Mouse (Mus musculus) cerebellum, adult 8-10 months (tissue): ENCODE data around the gene Borcs5.
"Not testable (repeated sequence)": the region's sequence is repeated elsewhere in the genome, so short reads cannot be mapped to it uniquely, and the experiment has no call there.

Experiments
- DNase-seq: peaks from one replicate; pipeline ENCODE4 v3.0.0; 2022

The Borcs5 gene

DNA sequence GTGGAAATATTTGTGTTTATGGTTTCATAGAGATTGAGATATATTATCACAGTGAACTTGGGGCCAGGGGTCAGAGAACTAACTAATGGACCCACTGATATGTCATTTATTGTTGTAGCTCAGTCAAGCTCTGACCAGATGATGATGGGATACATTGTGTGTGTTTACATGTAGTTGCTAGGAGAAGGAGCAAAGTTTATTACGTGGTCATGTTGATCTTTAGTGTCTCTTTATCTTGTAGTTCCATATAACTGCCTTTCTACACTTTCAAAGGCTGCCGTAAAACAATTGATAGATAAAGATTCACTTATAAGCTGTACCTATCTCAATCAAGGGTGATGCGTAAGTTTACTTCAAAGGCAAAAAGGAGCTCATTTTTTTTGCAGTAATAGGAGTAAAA is 38.7 kb downstream of the Borcs5 start:
- no peak for DNase-seq

DNA sequence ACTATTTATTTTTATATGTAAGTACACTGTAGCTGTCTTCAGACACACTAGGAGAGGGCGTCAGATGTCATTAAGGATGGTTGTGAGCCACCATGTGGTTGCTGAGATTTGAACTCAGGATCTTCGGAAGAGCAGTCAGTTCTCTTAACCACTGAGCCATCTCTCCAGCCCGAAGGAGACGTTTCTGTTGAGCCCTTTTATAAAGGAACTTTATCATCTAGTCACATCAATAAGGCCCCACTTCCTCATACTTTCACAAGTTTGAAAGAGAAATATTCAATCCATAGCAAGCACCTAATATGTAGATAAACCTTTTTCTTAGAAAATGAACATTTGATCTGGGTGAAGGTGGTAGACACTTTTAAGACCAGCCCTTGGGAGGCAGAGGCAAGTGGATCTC is 40.0 kb downstream of the Borcs5 start:
- not testable (repeated sequence) for DNase-seq

GRCm38 (mm10) chr6:134684354-134684915 is 45.1 kb downstream of the Borcs5 start:
- DNase-seq, result no peak

DNA sequence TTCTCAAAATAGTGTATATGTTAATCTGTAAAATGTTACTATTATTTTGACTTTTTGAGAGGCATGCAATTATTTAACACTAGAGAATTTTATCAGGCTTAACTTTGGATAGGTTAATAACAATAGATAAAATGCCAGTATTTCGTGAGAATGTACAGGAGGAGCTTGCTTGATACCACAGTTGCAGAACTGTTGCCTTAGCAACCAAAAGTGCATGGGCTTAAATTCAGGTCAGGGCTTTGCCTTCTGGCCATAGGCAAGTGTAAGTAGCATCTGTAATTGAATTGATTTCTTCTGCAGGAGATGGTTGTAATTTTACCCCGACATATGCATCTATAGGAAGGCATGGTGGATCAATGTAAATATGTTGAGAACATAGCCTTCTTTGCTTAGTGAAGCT is 45.7 kb downstream of the Borcs5 start:
- DNase-seq, result no peak

GRCm38 (mm10) chr6:134685515-134685914 is 46.2 kb downstream of the Borcs5 start:
- no peak for DNase-seq

- DNase-seq, result no peak
Observed at GRCm38 (mm10) chr6:134694498-134694897, 55.2 kb downstream of the Borcs5 start.

GRCm38 (mm10) chr6:134694988-134695387 is 55.7 kb downstream of the Borcs5 start:
- no peak for DNase-seq

DNA sequence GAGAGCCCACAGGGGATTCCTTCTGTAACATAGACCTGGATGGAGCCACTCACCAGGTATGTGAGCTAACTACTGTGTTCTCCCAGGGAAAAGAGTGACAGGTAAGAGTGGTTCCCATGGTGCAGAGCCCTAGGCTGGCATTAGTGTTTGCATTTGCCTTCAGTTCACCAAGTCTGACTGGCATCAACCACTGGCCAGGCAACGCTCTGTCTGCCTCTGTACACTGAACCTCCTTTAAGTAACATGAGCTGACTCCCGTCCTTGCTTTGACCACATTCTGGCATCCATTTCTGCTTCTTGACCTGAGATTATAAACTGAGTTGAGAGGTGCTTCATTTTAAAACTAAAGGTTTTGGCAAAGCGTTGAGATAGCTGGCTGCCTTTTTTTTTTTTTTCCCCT is 56.3 kb downstream of the Borcs5 start:
- DNase-seq, result no peak

DNA sequence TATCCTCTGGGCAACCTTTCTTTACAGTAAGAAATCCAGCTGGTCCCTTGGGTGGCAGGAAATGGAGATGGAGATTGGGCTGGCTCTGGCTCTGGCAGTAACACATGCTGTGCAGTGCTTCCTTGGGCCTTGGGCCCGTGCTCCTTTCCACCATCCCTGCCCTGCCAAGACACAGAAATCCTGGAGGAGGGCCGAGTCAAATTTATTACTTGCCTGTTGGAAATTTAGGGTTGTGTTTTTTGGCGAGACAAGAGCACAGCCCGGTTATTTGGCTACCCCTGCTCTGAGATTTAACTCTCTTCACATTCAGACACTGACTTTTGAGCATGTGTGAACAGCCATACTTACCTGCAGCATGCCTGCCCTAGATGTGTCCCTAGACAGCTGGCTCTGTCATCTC is 56.8 kb downstream of the Borcs5 start:
- peak; percentile 58 for DNase-seq

GRCm38 (mm10) chr6:134696554-134696953 is 57.2 kb downstream of the Borcs5 start:
- no peak for DNase-seq

- DNase-seq, result no peak
Observed at GRCm38 (mm10) chr6:134698243-134698642, 58.9 kb downstream of the Borcs5 start.

- no peak for DNase-seq
Observed at GRCm38 (mm10) chr6:134700451-134701210, 61.3 kb downstream of the Borcs5 start.

DNA sequence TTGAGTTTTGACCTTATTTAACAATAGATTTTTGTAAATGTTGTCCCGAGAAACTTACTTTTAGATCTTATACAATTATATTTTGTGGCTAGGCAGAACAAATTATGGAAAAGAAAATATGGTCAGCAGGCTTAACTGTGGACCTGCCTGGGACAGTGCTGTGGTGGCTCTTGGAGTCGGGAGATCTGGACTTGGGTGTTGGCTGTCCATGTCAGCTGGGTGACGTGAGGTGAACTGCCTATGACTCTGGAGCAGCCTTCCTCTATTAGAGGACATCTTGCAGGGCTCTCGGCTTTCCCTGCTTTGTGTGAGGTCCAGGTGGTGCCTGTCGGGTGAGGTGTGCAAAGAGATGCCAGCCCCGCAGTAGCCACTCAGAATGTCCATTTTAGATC is 61.9 kb downstream of the Borcs5 start:
- DNase-seq, result no peak

DNA sequence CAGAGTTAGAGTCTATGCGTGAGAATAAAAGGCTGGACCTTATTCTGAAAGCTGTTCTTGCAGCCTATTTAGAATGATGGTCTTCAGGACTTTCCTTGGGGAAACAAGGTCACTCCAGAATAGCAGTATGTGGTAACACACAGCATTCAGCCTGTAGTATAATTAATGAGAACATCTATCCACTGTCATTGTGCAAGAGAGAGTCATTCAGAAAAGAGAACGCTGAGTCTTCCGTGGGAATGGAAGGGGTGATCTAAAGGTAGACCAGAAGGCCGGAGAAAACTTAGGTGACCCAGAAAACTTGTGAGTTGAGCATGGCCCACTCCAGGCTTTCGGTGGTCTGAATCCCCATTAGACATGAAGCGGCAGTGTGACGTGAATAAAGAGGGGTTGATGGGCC is 62.9 kb downstream of the Borcs5 start:
- no peak for DNase-seq

- DNase-seq, result no peak
Observed at GRCm38 (mm10) chr6:134703053-134703690, 63.9 kb downstream of the Borcs5 start.

DNA sequence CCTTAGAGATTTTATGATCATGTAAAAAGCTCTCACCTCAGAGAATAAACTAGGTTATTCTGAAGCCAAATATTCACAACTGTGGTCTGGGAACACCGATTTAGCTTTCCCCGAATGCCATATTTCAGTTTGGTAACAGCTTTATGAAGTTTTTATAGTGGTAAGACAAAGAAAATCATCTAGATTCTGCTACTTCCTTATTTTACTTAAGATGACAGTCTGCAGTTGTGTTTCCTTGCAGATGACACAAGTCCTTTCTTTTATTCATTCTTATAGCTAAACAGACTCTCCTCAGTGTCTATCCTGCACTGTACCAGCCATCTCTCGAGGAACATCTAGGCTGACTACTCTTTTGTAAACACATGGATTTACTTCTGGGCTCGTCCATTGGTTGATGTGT is 67.2 kb downstream of the Borcs5 start:
- DNase-seq, result no peak

DNA sequence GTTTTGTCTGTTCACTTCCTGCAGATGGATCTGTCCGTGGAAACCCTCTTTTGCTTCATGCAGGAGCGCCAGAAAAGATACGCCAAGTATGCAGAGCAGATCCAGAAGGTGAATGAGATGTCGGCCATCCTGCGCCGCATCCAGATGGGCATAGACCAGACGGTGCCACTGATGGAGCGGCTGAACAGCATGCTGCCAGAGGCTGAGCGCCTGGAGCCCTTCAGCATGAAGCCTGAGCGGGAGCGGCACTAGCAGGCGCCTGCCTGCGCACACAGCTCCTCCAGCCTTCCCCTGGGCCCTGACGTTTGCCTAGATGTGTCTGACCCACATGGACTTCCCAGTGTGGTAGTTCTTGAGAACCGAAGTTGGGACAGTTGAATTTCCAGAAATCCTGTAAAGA is 70.7 kb downstream of the Borcs5 start:
- no peak for DNase-seq

DNA sequence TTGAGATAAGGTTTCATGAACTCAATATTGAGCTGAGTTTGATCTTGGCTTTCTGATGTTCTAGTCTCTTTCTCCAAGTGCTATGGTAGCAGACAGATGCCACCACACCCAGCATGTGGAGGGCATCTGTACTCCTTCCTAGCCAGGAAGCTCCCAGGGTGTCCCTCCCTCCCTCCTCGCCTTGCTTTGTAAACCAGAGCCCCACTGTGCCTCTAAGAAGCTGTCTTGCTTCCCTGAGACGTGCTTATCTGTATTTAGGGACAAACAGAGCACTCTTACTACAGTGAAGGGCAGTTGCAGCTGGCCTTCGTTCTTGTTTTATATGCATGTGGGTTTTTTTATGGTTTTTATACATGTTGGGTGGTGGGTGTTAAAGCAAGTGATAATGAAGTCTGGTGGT is 74.0 kb downstream of the Borcs5 start:
- no peak for DNase-seq

GRCm38 (mm10) chr6:134713897-134714296 is 74.6 kb downstream of the Borcs5 start:
- DNase-seq, result no peak

GRCm38 (mm10) chr6:134716168-134716587 is 76.9 kb downstream of the Borcs5 start:
- DNase-seq, result no peak

DNA sequence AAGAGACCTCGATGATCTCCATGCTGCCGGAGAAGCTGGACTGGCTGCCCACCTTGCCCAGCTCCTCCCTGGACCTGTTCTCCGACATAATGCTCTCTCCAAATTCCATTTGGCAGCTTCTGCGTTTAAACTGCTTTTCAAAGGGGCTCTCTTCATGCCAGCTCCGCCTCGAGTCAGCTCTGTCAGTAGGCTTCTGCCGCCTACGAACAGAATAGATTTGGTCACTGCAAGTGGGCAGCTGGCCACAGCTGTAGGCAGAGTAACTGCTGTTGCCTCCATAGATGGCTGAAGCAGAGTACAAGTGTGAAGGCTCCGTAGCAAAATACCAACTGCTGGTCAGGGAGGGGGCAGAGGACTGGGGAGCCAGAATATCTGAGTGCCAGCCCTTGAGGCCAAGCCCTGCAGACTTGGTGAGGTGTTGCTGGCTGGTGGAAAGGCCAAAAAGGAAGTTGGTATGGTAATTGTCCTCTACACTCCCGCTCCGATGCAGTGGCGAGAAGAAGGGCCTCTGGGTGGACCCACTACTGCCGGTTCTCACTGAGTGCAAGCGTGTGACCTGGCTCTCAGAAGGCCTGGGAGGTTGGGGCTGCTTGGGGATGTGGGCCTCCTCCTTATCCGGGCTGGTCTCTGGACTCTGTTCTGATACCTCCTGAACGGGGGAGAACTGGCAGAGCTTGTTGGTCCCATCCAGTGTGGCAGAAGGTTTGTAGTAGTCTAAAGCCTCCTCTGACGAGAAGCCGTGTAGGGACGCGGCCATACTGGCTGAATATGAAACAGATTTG is 78.8 kb downstream of the Borcs5 start:
- no peak for DNase-seq

DNA sequence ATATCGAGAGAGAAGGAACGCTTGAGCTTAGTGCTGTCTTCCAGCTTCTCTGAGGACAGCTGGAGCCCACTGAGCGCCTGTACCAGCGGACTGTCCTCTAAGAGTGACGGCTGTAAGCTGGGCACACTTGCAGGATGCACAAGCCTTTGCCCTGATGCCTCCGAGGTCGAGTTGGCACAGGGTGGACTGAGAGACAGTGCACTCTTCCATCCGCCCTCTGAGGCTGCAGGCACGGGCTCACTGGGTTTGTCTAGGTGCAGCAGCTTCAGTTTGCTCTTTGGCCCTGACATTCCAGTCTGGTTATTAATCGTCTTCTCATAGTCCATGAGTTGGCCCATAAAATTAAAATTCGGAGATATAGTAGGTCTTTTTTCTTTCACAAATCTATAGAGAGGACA is 79.4 kb downstream of the Borcs5 start:
- DNase-seq, result no peak

DNA sequence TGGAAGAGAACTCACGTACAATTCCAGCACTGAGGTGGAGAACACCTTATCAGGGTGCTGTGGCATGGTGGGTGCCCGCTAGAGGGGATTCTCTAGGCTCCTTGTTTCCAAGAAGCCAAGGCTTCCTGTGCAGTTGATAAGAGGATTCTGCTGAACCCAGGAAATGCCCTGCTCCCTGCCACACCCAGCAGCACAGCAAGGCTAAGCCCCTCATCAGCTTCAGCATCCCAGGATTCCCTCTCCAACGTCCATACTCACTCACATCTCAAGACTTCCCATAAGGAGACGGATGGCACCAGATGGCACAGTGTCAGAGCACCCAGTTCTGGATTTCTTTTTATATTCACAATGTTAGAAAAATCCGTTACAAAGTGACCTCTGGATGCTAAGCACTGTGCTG is 79.8 kb downstream of the Borcs5 start:
- DNase-seq, result no peak

GRCm38 (mm10) chr6:134720150-134720549 is 80.8 kb downstream of the Borcs5 start:
- DNase-seq, result no peak
